Mouse (Mus musculus): ENCODE measurements around the gene Chrd. TPM values are rescaled to one million over a fixed set of nuclear protein-coding genes. Genes with fewer than 3 reads are reported as not detected.

Chrd gene
- total and polyA plus RNA-seq, 3 experiments: 0.05 TPM; not detected in 2

- no peaks in the 10 kb centered on the region for H3K9me3 ChIP-seq (replicated peaks)
- no peaks in the 10 kb centered on the region for H3K27me3 ChIP-seq (ENCODE audit: insufficient read depth, low read length)
- peaks cover 53% of the 10 kb centered on the region for H3K36me3 ChIP-seq (replicated peaks)
- 0 out of 2 replicates have a peak, but pooled peaks have one; percentile 0 for ATAC-seq (ENCODE audit: extremely low read depth, insufficient number of reproducible peaks, low FRiP score, poor library complexity, severe bottlenecking)
- peak overlapping the region; percentile 87 for H3K4me3 ChIP-seq (ENCODE audit: low read depth, low read length)
- DNase-seq (ENCODE audit: low spot score): peak; percentile 25
- TF ChIP-seq GATA1 (IDR thresholded peaks at IDR 0.05; ENCODE audit: borderline replicate concordance, low read length): no peak
- no peak for TF ChIP-seq GATA2 (IDR thresholded peaks at IDR 0.05; ENCODE audit: borderline replicate concordance, low read depth, low read length)
- no peak for TF ChIP-seq CTCF (IDR thresholded peaks at IDR 0.05; ENCODE audit: low read depth, low read length)
- TF ChIP-seq TAL1 (conservative IDR thresholded peaks at IDR 0.05; ENCODE audit: low read depth, low read length): no peak
- TF ChIP-seq POLR2AphosphoS5 (IDR thresholded peaks at IDR 0.05; ENCODE audit: insufficient replicate concordance, low read depth, low read length): no peak
- peaks cover 62% of the 10 kb centered on the region for H3K4me1 ChIP-seq (ENCODE audit: insufficient read depth, low read depth, low read length)
Observed at GRCm38 (mm10) chr16:20717978-20718670, 14.8 kb upstream of the Chrd start.

GRCm38 (mm10) chr16:20721808-20722207 lies 11.1 kb upstream of the Chrd start:
- no peak overlapping the region for H3K4me3 ChIP-seq (ENCODE audit: low read depth, low read length)
- no peaks in the 10 kb centered on the region for H3K9me3 ChIP-seq (replicated peaks)
- ATAC-seq (ENCODE audit: extremely low read depth, insufficient number of reproducible peaks, low FRiP score, poor library complexity, severe bottlenecking) (no peak), DNase-seq (ENCODE audit: low spot score) (no peak)
- H3K27me3 ChIP-seq (ENCODE audit: insufficient read depth, low read length): peaks cover 16% of the 10 kb centered on the region
- TF ChIP-seq TAL1 (conservative IDR thresholded peaks at IDR 0.05; ENCODE audit: low read depth, low read length): no peak
- TF ChIP-seq CTCF (IDR thresholded peaks at IDR 0.05; ENCODE audit: low read depth, low read length): no peak
- no peak for TF ChIP-seq POLR2AphosphoS5 (IDR thresholded peaks at IDR 0.05; ENCODE audit: insufficient replicate concordance, low read depth, low read length)
- TF ChIP-seq GATA1 (IDR thresholded peaks at IDR 0.05; ENCODE audit: borderline replicate concordance, low read length): no peak
- TF ChIP-seq GATA2 (IDR thresholded peaks at IDR 0.05; ENCODE audit: borderline replicate concordance, low read depth, low read length): no peak
- peaks cover 31% of the 10 kb centered on the region for H3K4me1 ChIP-seq (ENCODE audit: insufficient read depth, low read depth, low read length)
- H3K36me3 ChIP-seq (replicated peaks): peaks cover 41% of the 10 kb centered on the region

- H3K27me3 ChIP-seq (ENCODE audit: insufficient read depth, low read length): peaks cover 16% of the 10 kb centered on the region
- H3K4me1 ChIP-seq (ENCODE audit: insufficient read depth, low read depth, low read length): peaks cover 26% of the 10 kb centered on the region
- H3K4me3 ChIP-seq (ENCODE audit: low read depth, low read length): no peak overlapping the region
- DNase-seq (ENCODE audit: low spot score): no peak
- peaks cover 41% of the 10 kb centered on the region for H3K36me3 ChIP-seq (replicated peaks)
- H3K9me3 ChIP-seq (replicated peaks): no peaks in the 10 kb centered on the region
- TF ChIP-seq GATA2 (IDR thresholded peaks at IDR 0.05; ENCODE audit: borderline replicate concordance, low read depth, low read length) (no peak), GATA1 (IDR thresholded peaks at IDR 0.05; ENCODE audit: borderline replicate concordance, low read length) (no peak), TAL1 (conservative IDR thresholded peaks at IDR 0.05; ENCODE audit: low read depth, low read length) (no peak), POLR2AphosphoS5 (IDR thresholded peaks at IDR 0.05; ENCODE audit: insufficient replicate concordance, low read depth, low read length) (no peak), CTCF (IDR thresholded peaks at IDR 0.05; ENCODE audit: low read depth, low read length) (no peak)
- ATAC-seq (ENCODE audit: extremely low read depth, insufficient number of reproducible peaks, low FRiP score, poor library complexity, severe bottlenecking): no peak
Observed at GRCm38 (mm10) chr16:20722736-20723135, 10.2 kb upstream of the Chrd start.

GRCm38 (mm10) chr16:20723247-20723646 lies 9.7 kb upstream of the Chrd start:
- peaks cover 26% of the 10 kb centered on the region for H3K4me1 ChIP-seq (ENCODE audit: insufficient read depth, low read depth, low read length)
- H3K4me3 ChIP-seq (ENCODE audit: low read depth, low read length): no peak overlapping the region
- DNase-seq (ENCODE audit: low spot score): no peak
- peaks cover 18% of the 10 kb centered on the region for H3K27me3 ChIP-seq (ENCODE audit: insufficient read depth, low read length)
- peaks cover 41% of the 10 kb centered on the region for H3K36me3 ChIP-seq (replicated peaks)
- ATAC-seq (ENCODE audit: extremely low read depth, insufficient number of reproducible peaks, low FRiP score, poor library complexity, severe bottlenecking): no peak
- no peak for TF ChIP-seq GATA2 (IDR thresholded peaks at IDR 0.05; ENCODE audit: borderline replicate concordance, low read depth, low read length)
- no peak for TF ChIP-seq POLR2AphosphoS5 (IDR thresholded peaks at IDR 0.05; ENCODE audit: insufficient replicate concordance, low read depth, low read length)
- TF ChIP-seq CTCF (IDR thresholded peaks at IDR 0.05; ENCODE audit: low read depth, low read length): no peak
- no peak for TF ChIP-seq TAL1 (conservative IDR thresholded peaks at IDR 0.05; ENCODE audit: low read depth, low read length)
- no peak for TF ChIP-seq GATA1 (IDR thresholded peaks at IDR 0.05; ENCODE audit: borderline replicate concordance, low read length)
- H3K9me3 ChIP-seq (replicated peaks): no peaks in the 10 kb centered on the region

GRCm38 (mm10) chr16:20724338-20724748 lies 8.6 kb upstream of the Chrd start:
- DNase-seq (ENCODE audit: low spot score) (no peak), ATAC-seq (ENCODE audit: extremely low read depth, insufficient number of reproducible peaks, low FRiP score, poor library complexity, severe bottlenecking) (peak; percentile 15; the same call in 1 of the 2 replicates)
- peaks cover 29% of the 10 kb centered on the region for H3K27me3 ChIP-seq (ENCODE audit: insufficient read depth, low read length)
- H3K4me1 ChIP-seq (ENCODE audit: insufficient read depth, low read depth, low read length): peaks cover 20% of the 10 kb centered on the region
- H3K9me3 ChIP-seq (replicated peaks): no peaks in the 10 kb centered on the region
- TF ChIP-seq POLR2AphosphoS5 (IDR thresholded peaks at IDR 0.05; ENCODE audit: insufficient replicate concordance, low read depth, low read length): no peak
- no peak for TF ChIP-seq GATA2 (IDR thresholded peaks at IDR 0.05; ENCODE audit: borderline replicate concordance, low read depth, low read length)
- TF ChIP-seq GATA1 (IDR thresholded peaks at IDR 0.05; ENCODE audit: borderline replicate concordance, low read length): no peak
- peak; percentile 18; the same call in 1 of the 2 replicates for TF ChIP-seq CTCF (IDR thresholded peaks at IDR 0.05; ENCODE audit: low read depth, low read length)
- no peak overlapping the region for H3K4me3 ChIP-seq (ENCODE audit: low read depth, low read length)
- H3K36me3 ChIP-seq (replicated peaks): peaks cover 41% of the 10 kb centered on the region

- DNase-seq (ENCODE audit: low spot score): no peak
- H3K4me3 ChIP-seq (ENCODE audit: low read depth, low read length): no peak overlapping the region
- H3K27me3 ChIP-seq (ENCODE audit: insufficient read depth, low read length): peaks cover 39% of the 10 kb centered on the region
- TF ChIP-seq GATA1 (IDR thresholded peaks at IDR 0.05; ENCODE audit: borderline replicate concordance, low read length) (no peak), GATA2 (IDR thresholded peaks at IDR 0.05; ENCODE audit: borderline replicate concordance, low read depth, low read length) (no peak), CTCF (IDR thresholded peaks at IDR 0.05; ENCODE audit: low read depth, low read length) (no peak), TAL1 (conservative IDR thresholded peaks at IDR 0.05; ENCODE audit: low read depth, low read length) (no peak), POLR2AphosphoS5 (IDR thresholded peaks at IDR 0.05; ENCODE audit: insufficient replicate concordance, low read depth, low read length) (no peak)
- ATAC-seq (ENCODE audit: extremely low read depth, insufficient number of reproducible peaks, low FRiP score, poor library complexity, severe bottlenecking): no peak
- no peaks in the 10 kb centered on the region for H3K9me3 ChIP-seq (replicated peaks)
- H3K4me1 ChIP-seq (ENCODE audit: insufficient read depth, low read depth, low read length): peaks cover 15% of the 10 kb centered on the region
- H3K36me3 ChIP-seq (replicated peaks): peaks cover 31% of the 10 kb centered on the region
Observed at GRCm38 (mm10) chr16:20725321-20725720, 7.6 kb upstream of the Chrd start.

Data from G1E (cell line).